Mouse (Mus musculus): Measurements from ENCODE around the gene Trim33. TPM values are rescaled to one million over a fixed set of nuclear protein-coding genes. Genes with fewer than 3 reads are reported as not detected.

Gene Trim33
- polyA plus RNA-seq, 1 experiment from 2014 or later: 41.5 TPM

DNA sequence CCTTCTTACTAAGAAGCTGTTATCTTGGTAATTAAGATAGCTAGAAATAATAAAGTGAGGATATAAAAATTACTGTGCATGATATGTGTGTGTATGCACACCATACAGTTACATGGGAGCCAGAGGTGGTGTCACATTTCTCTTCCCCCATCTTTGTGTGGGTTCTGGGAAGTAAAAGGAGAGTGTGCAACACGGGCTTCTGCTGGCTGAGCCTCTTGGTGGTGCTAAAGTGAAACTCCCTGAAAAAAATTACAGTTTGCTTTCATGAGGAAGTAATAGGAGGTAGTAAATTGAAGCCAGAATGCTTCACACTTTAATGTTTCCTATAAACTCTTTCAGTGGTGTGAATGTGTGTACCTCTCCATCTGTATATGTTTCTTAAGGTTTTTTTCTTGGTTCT is 56.3 kb downstream of the Trim33 start:
- no peaks in the 10 kb centered on the region; the same call in 1 of the 2 replicates for H3K36me3 ChIP-seq (ENCODE audit: control insufficient read depth, insufficient read depth, low read length)
- no peak overlapping the region for H3K4me2 ChIP-seq (ENCODE audit: low read depth, low read length, severe bottlenecking)
- H3K4me3 ChIP-seq (ENCODE audit: low read depth, low read length): no peak overlapping the region
- no peaks in the 10 kb centered on the region for H3K9me3 ChIP-seq (ENCODE audit: control insufficient read depth, low read length)
- WGBS: 69% methylated on average over 1 of the region's 1 CpGs
- H3K27me3 ChIP-seq (ENCODE audit: control insufficient read depth, insufficient read depth, low read length): no peaks in the 10 kb centered on the region
- no peak for DNase-seq (ENCODE audit: low spot score)
- H3K27ac ChIP-seq (ENCODE audit: low read depth, low read length): no peak overlapping the region
- no peak for ATAC-seq (replicated peaks; ENCODE audit: low FRiP score)
- H3K9ac ChIP-seq (ENCODE audit: low read length): no peak overlapping the region
- H3K4me1 ChIP-seq (replicated peaks; ENCODE audit: control insufficient read depth, insufficient read depth, low read length): no peaks in the 10 kb centered on the region

DNA sequence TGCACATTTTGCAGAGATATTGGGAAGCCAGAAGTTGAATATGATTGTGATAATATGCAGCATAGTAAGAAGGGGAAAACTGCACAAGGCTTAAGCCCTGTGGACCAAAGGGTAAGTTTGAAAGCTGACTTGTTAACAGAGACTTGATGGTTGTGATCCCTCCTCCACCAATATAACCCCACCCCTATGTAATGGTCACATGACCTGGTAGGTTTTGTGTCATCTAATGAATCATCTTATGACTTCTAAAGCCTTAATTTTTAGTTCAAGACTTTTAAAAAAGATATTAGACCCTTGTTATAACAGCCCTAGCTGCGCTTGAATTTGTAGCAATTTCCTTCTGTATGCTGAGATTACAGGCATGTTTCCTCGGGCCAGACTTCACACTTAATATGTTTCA is 67.6 kb downstream of the Trim33 start:
- Histone ChIP-seq H3K9me3 (ENCODE audit: control insufficient read depth, low read length) (no peaks in the 10 kb centered on the region), H3K4me3 (ENCODE audit: low read depth, low read length) (no peak overlapping the region), H3K36me3 (ENCODE audit: control insufficient read depth, insufficient read depth, low read length) (peaks cover 5% of the 10 kb centered on the region; the same call in 1 of the 2 replicates), H3K4me1 (replicated peaks; ENCODE audit: control insufficient read depth, insufficient read depth, low read length) (no peaks in the 10 kb centered on the region), H3K27me3 (ENCODE audit: control insufficient read depth, insufficient read depth, low read length) (no peaks in the 10 kb centered on the region), H3K27ac (ENCODE audit: low read depth, low read length) (no peak overlapping the region), H3K4me2 (ENCODE audit: low read depth, low read length, severe bottlenecking) (no peak overlapping the region), H3K9ac (ENCODE audit: low read length) (no peak overlapping the region)
- WGBS: 96% methylated on average over 2 of the region's 2 CpGs
- ATAC-seq (replicated peaks; ENCODE audit: low FRiP score): no peak
- no peak for DNase-seq (ENCODE audit: low spot score)

DNA sequence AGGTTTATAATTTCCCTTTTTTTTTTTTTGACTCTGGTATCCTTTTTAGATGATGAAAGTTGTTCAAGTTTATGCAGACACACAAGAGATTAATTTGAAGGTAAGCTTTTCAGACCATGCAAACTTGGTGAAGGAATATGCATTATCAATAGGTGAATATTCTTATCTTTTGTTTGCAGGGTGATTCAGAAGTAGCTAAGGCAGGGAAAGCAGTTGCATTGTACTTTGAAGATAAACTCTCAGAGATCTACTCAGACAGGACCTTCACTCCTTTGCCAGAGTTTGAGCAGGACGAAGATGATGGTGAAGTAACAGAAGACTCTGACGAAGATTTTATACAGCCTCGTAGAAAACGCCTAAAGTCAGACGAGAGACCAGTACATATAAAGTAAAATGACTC is 74.4 kb downstream of the Trim33 start:
- H3K36me3 ChIP-seq (ENCODE audit: control insufficient read depth, insufficient read depth, low read length): no peaks in the 10 kb centered on the region; the same call in 1 of the 2 replicates
- DNase-seq (ENCODE audit: low spot score): no peak
- WGBS: 94% methylated on average over 5 of the region's 5 CpGs

DNA sequence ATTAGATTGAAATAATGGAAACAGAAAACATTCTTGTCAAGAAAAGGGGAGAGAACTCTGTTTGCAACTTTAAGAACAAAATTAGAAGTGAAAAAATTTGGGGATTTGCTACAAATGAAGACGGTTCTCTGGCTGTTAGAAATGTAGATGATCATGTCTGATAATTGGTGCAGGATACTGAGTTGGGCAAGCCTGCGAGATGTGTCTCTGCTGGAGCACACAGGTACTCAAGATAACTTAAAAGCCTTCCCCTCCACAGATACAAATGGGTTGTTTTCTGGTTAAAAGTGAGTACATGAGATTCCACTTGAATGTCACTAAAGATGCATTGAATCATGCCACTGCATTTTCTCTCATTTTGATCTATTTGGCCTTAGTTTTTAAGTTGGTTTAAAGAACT is 74.9 kb downstream of the Trim33 start:
- 93% methylated on average over 2 of the region's 2 CpGs for WGBS
- H3K36me3 ChIP-seq (ENCODE audit: control insufficient read depth, insufficient read depth, low read length): no peaks in the 10 kb centered on the region; the same call in 1 of the 2 replicates

More for the DNA sequence above, 74.4 kb downstream of the Trim33 start:
- H3K4me2 ChIP-seq (ENCODE audit: low read depth, low read length, severe bottlenecking): no peak overlapping the region
- no peak for ATAC-seq (replicated peaks; ENCODE audit: low FRiP score)
- H3K4me3 ChIP-seq (ENCODE audit: low read depth, low read length): no peak overlapping the region
- H3K27ac ChIP-seq (ENCODE audit: low read depth, low read length): no peak overlapping the region
- no peaks in the 10 kb centered on the region for H3K9me3 ChIP-seq (ENCODE audit: control insufficient read depth, low read length)
- no peaks in the 10 kb centered on the region for H3K27me3 ChIP-seq (ENCODE audit: control insufficient read depth, insufficient read depth, low read length)
- no peak overlapping the region for H3K9ac ChIP-seq (ENCODE audit: low read length)
- H3K4me1 ChIP-seq (replicated peaks; ENCODE audit: control insufficient read depth, insufficient read depth, low read length): no peaks in the 10 kb centered on the region

DNA sequence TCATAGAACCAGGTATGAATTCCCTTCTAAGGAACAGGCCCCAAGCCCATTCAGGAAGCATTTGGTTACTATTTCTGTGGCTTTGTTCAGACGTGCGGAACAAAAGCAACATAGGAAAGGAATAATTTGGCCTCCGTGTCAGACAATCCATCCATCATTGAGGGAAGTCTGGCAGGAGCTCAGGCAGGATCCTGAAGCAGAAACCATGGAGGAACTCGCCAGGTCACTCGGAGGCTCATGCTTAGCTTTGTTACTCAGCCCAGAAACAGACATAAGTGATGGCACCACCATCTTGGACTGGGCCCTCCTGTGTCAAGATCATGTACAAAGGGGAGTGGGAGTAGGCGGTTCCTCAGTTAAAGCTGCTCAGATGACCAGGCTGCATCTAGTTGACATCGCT is 82.1 kb downstream of the Trim33 start:
- DNase-seq (ENCODE audit: low spot score) (no peak), ATAC-seq (replicated peaks; ENCODE audit: low FRiP score) (no peak)
- Histone ChIP-seq H3K4me2 (ENCODE audit: low read depth, low read length, severe bottlenecking) (no peak overlapping the region), H3K27me3 (ENCODE audit: control insufficient read depth, insufficient read depth, low read length) (no peaks in the 10 kb centered on the region), H3K9ac (ENCODE audit: low read length) (no peak overlapping the region), H3K4me1 (replicated peaks; ENCODE audit: control insufficient read depth, insufficient read depth, low read length) (no peaks in the 10 kb centered on the region), H3K4me3 (ENCODE audit: low read depth, low read length) (no peak overlapping the region), H3K36me3 (ENCODE audit: control insufficient read depth, insufficient read depth, low read length) (no peaks in the 10 kb centered on the region), H3K9me3 (ENCODE audit: control insufficient read depth, low read length) (no peaks in the 10 kb centered on the region), H3K27ac (ENCODE audit: low read depth, low read length) (no peak overlapping the region)
- 91% methylated on average over 7 of the region's 7 CpGs for WGBS

More for the DNA sequence above, 74.9 kb downstream of the Trim33 start:
- H3K27me3 ChIP-seq (ENCODE audit: control insufficient read depth, insufficient read depth, low read length): no peaks in the 10 kb centered on the region
- no peak overlapping the region for H3K4me3 ChIP-seq (ENCODE audit: low read depth, low read length)
- H3K9me3 ChIP-seq (ENCODE audit: control insufficient read depth, low read length): no peaks in the 10 kb centered on the region
- no peak overlapping the region for H3K4me2 ChIP-seq (ENCODE audit: low read depth, low read length, severe bottlenecking)
- DNase-seq (ENCODE audit: low spot score) (no peak), ATAC-seq (replicated peaks; ENCODE audit: low FRiP score) (no peak)
- no peaks in the 10 kb centered on the region for H3K4me1 ChIP-seq (replicated peaks; ENCODE audit: control insufficient read depth, insufficient read depth, low read length)
- H3K9ac ChIP-seq (ENCODE audit: low read length): no peak overlapping the region
- no peak overlapping the region for H3K27ac ChIP-seq (ENCODE audit: low read depth, low read length)

DNA sequence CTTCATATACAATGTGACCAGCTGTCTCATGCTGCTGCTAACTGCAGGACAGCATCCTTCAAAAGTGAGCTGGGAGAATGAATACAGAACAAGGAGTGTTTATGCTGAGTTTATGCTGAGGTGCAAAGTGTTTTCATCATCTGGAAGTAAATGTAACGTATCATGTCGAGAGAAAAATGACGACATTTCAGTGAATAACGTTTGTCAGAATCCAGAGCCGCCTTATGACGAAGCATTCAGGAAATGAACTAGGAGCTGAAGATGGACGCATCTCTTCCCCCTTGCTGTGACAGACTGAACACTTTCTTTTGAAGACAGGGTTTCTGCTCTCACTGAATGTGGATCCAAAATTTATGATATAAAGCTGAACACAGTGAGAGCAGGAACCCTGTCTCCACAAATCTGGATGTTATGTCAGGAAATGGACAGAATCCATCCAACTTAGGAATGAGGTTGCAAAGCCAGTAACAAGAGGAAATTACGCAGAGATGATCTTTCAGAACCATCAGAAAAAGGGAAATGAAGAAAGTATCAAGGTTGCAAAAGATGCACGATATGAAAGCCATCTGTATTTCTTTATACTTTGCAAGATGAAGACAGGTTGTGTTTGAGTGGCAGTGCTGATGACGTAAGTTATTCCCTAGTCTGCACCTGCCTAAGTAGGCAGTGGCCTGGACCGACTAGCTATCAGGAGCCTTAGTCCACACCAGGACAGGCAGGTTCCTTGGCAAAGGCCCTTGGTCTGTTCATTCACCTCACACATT is 85.3 kb downstream of the Trim33 start:
- H3K4me3 ChIP-seq (ENCODE audit: low read depth, low read length): no peak overlapping the region
- no peaks in the 10 kb centered on the region for H3K9me3 ChIP-seq (ENCODE audit: control insufficient read depth, low read length)
- H3K9ac ChIP-seq (ENCODE audit: low read length): no peak overlapping the region
- DNase-seq (ENCODE audit: low spot score) (no peak), ATAC-seq (replicated peaks; ENCODE audit: low FRiP score) (no peak)
- no peaks in the 10 kb centered on the region for H3K27me3 ChIP-seq (ENCODE audit: control insufficient read depth, insufficient read depth, low read length)
- H3K4me2 ChIP-seq (ENCODE audit: low read depth, low read length, severe bottlenecking): no peak overlapping the region
- H3K27ac ChIP-seq (ENCODE audit: low read depth, low read length): no peak overlapping the region
- H3K36me3 ChIP-seq (ENCODE audit: control insufficient read depth, insufficient read depth, low read length): no peaks in the 10 kb centered on the region
- WGBS: 92% methylated on average over 11 of the region's 11 CpGs
- H3K4me1 ChIP-seq (replicated peaks; ENCODE audit: control insufficient read depth, insufficient read depth, low read length): no peaks in the 10 kb centered on the region

DNA sequence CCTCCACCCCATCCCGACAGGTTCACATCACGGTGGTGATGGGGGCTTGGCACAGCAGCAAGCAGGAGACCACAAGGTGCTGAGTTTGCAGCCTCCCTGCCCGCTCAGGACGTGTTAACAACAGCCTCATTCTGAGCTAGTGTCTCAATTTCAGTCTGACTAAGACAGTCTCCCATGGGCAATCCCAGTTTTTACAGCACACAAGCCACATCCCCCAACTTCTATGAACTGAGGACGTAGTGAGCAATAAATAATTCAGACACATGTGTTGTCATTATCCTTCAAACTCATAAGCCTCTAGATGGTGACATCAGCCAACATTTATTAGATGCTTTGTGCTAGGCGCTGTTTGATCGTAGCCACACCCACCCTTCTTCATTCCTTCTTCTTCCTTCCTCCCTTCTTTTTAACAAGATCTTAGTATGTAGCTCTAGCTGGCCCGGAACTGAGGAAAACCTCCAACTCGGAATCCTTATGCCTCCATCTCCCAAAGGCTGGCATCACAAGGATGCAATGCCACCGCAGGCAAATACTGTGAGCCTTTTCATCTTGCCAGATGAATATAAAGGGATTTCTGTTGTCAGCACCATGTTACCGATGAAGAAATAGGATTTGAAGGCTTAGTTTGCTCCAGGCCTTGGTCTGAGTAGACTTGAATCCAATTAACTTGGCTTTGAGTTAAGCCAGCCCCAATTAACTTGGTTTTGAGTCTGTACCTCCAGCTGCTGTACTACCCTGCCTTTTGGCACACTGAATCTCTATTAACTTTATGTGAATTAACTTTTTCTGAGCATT is 88.3 kb downstream of the Trim33 start:
- no peaks in the 10 kb centered on the region for H3K36me3 ChIP-seq (ENCODE audit: control insufficient read depth, insufficient read depth, low read length)
- H3K9ac ChIP-seq (ENCODE audit: low read length): no peak overlapping the region
- DNase-seq (ENCODE audit: low spot score) (no peak), ATAC-seq (replicated peaks; ENCODE audit: low FRiP score) (no peak)
- WGBS: 79% methylated on average over 11 of the region's 11 CpGs
- no peaks in the 10 kb centered on the region for H3K27me3 ChIP-seq (ENCODE audit: control insufficient read depth, insufficient read depth, low read length)
- no peak overlapping the region for H3K4me3 ChIP-seq (ENCODE audit: low read depth, low read length)
- H3K9me3 ChIP-seq (ENCODE audit: control insufficient read depth, low read length): no peaks in the 10 kb centered on the region
- H3K4me1 ChIP-seq (replicated peaks; ENCODE audit: control insufficient read depth, insufficient read depth, low read length): no peaks in the 10 kb centered on the region
- H3K4me2 ChIP-seq (ENCODE audit: low read depth, low read length, severe bottlenecking): no peak overlapping the region
- no peak overlapping the region for H3K27ac ChIP-seq (ENCODE audit: low read depth, low read length)

DNA sequence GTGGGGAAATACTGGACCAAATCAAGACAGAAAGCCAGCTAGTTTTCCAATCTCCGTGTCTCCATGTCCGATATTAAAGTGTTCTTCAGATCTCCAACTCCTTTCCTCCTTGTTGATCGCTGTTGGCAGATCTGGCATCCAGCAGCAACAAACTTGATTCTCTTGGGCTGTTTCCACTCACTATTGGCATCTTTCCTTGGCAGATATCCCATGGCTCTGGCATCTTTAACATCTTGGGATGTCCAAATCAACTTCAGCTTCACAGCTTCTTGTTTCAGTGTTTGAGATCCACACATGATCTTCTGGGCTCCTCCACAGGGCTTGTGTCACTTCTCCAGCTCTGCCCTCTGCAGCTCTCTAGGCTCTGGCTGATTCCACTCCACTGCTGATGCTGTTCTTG is 89.6 kb downstream of the Trim33 start:
- H3K4me3 ChIP-seq (ENCODE audit: low read depth, low read length): no peak overlapping the region
- no peak for DNase-seq (ENCODE audit: low spot score)
- no peak overlapping the region for H3K4me2 ChIP-seq (ENCODE audit: low read depth, low read length, severe bottlenecking)
- no peaks in the 10 kb centered on the region for H3K36me3 ChIP-seq (ENCODE audit: control insufficient read depth, insufficient read depth, low read length)
- no peak overlapping the region for H3K9ac ChIP-seq (ENCODE audit: low read length)
- no peak for ATAC-seq (replicated peaks; ENCODE audit: low FRiP score)
- WGBS: 97% methylated on average over 3 of the region's 3 CpGs
- H3K9me3 ChIP-seq (ENCODE audit: control insufficient read depth, low read length): no peaks in the 10 kb centered on the region
- no peaks in the 10 kb centered on the region for H3K4me1 ChIP-seq (replicated peaks; ENCODE audit: control insufficient read depth, insufficient read depth, low read length)
- no peaks in the 10 kb centered on the region for H3K27me3 ChIP-seq (ENCODE audit: control insufficient read depth, insufficient read depth, low read length)
- H3K27ac ChIP-seq (ENCODE audit: low read depth, low read length): no peak overlapping the region

Data from forebrain, embryonic 11.5 days (tissue).